Mouse (Mus musculus): ENCODE measurements around the gene Pawr.

The Pawr gene

DNA sequence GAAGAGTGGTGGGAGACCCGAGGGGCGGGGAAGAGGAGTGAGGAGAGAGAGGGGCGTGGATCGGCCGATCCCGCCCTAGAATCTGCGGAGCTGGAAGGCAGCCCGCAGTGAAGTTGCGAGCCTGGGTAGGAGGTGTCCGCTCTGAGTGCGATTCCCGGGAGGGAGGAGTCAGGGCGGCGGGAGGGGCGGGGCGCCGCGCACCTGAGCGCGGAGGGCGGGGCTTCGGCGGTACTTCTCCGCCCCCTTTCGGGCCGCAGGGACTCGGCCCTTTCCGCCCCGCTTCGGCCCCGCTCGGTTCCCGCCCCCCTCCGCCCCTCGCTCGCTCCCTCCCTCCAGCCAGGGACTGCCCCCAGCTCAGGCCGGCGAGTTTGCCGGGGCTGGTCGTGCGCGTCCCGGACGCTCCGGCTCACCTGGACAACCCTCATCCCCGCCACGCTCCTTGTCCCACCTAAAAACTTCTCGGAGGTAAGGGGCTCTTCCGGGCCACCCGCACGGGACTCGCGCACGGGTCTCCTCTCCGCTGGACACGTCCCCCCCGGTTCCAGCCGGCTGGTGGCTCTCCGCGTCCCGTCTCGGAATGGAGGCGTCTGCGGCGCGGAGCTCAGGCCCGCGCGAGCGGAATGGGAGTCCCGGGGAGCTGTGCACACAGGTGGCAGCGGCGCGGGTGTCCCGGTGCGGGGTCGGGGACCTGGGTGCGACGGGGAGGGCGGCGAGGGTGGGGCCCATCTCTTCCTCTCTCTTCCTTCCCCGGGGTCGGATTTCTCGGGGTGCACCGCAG is at the start of gene Pawr:
Gene Pawr (plus strand): TSS at position 338 of the 778 bp plus-strand sequence.
- DNase-seq (ENCODE audit: low read depth, low spot score), result peak; percentile 95

DNA sequence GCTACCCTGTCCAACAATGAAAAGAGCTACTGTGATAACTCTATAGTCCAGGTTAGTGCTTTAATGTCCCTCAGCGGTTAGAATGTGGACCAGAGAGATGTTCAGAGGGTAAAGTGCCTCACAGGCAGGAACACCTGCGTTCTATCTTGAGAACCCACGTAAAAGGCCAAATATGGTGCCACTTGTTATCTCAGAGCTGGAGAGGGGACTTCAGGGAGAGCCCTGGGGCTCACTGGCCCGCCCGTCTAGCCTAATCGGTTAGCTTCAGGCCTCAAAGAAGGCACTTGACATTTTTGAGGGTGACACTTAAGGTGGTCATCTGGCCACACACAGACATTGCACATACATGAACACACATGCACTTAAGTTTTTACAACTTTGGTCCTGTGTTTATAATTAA is 49.6 kb upstream of the Pawr start:
- no peak for DNase-seq (ENCODE audit: low read depth, low spot score)

DNA sequence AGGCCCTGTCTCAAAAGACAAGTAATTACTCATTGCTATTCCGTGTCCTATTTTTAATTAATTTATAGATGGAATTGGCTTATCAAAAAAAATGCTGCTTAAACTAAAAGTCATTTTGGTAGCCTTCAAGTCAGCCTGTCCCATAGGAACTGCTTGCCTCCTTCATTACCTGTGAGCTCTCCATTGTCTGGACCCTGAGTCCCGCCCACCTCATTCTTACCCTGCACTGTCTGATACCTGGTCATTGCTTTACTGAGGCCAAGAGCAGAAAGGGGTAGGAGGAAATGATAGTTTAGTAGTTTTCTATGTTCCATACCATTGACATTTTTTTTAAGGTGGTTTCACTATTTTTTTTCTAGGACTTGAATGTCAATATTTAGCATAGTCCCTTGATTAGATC is 48.5 kb upstream of the Pawr start:
- no peak for DNase-seq (ENCODE audit: low read depth, low spot score)

DNA sequence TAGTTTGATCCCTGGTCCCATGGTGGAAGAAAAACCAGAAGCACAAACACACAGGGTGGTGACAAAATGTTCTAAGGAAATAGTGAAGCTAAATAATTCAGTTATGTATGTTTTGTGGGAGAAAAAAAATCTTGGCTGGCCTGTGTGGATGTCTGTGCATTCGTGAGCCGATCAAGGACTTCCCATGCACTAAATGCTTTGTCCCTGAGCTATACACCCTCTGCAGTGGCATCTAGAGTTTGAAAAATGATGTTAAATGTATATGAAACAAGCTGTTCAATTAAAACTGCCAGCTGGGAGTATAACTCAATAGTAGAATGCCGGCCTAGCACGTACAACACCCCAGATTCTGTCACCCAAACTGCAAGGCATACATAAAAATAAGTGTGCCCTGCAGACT is 48.1 kb upstream of the Pawr start:
- no peak for DNase-seq (ENCODE audit: low read depth, low spot score)

DNA sequence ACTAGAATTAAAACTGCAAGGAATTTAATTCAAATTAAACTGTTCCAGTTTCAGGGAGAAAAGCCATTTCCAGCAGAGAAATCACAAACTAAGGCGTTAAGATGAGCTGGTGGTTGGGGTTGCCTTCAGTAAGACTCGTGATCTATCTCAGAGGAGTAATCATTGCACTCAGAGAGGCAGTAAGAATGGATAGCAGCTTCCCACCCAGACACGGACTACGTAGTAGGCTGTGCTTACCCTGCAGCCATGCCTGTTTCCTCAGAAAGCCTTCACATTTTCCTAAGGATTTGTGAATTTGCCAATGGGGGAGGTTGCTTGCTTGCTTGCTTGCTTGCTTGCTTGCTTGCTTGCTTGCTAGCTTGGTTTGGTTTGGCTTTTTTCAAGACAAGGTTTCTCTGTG is 47.5 kb upstream of the Pawr start:
- no peak for DNase-seq (ENCODE audit: low read depth, low spot score)

DNA sequence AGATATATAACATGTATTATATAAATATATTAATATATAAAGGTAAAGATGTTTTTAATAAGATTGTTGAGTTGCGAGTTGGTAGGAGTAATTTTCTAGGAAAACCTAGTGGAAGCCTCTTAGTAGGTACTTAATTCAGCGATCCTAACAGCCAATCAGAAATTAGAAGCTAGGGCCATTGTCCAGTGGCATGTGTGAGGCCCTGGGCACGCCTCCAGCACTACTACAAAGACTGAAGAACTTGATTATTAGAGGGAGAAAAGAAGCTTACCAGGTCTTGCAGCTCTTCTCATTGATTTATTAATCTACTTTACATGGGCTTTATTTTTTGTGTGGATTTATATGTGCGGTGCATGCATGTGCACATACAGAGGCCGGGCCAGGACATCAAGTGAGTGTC is 46.9 kb upstream of the Pawr start:
- no peak for DNase-seq (ENCODE audit: low read depth, low spot score)

DNA sequence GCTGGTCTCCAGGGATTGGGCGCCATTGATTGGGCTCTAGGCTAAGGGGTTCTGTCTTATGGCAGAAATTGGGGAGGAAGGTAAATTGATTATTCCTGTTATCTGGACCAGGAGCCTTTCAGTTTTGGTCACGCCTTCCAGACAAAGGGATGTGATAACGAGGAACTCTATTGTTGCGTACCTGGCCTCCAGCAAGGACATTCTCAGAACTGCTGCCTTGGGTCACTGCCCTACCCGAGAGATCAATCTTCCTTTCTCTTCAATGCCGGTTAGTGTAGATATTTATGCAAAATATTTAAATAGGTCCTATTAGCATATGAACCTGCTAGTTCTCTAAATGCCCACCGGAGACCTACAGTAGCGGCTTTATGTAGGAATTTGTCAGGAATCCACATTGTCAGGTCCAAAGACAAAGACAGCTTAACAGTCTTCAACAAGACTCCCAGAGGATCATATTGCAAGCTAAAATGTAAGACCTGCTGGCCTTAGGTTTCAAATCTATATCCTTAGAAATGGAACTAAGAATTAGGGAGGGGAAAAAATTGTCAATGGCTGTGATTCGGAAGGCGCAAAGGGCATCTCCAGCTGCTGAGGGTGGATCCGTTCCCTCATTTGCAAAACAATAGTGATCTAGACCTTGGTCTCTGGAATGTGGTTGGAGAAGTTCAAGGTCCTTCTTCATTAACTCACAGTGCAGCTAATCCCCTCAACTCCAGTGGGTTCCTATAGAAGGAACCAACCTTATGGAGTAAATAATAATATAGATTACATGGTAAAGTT is 45.1 kb upstream of the Pawr start:
- DNase-seq (ENCODE audit: low read depth, low spot score), result no peak

DNA sequence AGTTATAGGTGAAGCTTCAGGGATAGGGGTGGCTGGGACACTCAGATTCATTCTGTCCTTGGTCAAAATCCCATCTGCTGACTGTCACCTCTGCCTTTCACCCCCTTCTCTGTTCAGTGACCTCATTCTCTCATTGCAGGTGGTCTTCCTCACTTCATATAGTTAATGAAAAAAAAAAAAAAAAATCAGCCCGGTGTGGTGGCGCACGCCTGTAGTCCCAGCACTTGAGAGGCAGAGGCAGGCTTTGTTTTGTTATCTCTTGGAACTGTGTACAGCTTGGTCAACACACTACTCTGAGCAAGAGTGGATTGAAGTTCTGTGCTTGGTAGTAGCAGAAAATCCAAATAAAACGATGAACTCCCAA is 44.5 kb upstream of the Pawr start:
- DNase-seq (ENCODE audit: low read depth, low spot score), result no peak

DNA sequence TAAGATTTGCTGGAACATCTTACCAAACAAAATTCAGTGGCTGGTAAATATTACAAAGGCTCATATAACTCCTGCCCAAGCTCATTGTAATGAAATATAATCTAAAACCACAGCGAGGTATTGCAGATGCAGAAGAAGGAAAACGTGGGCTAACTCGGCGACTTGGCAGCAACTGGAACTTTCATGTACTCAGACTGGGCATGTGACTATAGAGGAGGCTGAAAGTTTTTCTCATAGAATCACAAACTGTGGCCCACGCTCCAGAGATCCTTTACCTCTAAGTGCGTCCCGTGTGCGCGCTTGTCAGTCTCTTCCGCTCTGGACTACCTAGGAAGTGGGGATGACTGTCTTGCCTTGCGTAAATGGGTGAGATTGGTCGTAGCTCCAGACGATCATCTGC is 41.9 kb upstream of the Pawr start:
- no peak for DNase-seq (ENCODE audit: low read depth, low spot score)

DNA sequence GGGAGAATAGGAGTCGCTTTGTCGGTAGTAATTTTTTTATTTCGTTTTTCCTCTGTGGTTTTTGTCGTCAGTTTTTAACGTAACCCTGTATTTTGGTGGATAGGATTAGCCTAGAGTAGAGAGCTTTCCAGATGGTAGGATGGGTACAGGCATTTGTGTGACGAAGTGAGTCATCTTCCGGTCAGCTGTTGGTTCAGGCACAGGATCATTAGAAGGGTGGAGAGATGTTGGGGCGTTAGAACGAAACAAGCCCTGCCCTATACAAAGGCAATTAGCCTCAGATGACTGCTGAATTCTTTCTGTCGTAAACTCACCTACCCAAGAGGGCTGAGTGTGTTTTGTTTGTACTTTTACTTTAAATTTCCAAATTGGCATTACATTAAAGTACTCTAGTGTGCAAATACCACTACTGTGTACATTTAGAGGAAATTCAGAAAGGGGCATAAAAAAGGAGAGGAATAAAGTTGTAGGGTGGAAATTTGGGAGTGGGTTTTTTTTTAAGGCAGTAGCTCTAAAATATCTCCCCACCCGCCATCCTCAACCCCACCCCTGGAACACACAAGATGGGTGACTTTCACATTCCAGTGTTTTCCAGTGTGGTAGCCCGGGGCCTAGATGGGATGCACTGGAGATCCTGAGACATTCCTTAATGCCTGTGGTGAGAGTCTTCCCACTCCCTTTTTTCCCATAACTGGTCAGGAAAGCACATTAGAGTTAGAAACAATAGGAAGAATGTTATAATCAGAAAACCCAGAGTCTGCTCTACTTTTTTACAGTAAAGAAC is 40.0 kb upstream of the Pawr start:
- DNase-seq (ENCODE audit: low read depth, low spot score), result no peak

DNA sequence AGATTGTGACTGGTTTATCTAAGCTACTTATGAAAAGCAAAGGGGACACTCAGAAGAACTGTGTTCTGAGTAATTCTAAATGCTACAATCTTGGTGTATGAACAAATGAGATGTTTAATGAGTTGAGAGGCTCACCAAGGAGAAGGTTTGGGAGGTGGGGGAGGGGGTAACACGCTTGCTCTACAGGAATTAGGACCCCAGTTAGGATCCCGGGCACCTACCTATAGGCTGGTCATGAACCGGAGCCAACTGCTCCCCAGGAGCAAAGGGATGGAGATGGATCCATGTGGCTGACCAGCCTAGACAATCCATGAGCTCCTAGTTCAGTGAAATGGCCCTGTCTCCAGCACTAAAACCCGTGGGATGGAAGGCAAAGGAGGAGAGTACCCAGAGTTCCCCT is 39.3 kb upstream of the Pawr start:
- no peak for DNase-seq (ENCODE audit: low read depth, low spot score)

DNA sequence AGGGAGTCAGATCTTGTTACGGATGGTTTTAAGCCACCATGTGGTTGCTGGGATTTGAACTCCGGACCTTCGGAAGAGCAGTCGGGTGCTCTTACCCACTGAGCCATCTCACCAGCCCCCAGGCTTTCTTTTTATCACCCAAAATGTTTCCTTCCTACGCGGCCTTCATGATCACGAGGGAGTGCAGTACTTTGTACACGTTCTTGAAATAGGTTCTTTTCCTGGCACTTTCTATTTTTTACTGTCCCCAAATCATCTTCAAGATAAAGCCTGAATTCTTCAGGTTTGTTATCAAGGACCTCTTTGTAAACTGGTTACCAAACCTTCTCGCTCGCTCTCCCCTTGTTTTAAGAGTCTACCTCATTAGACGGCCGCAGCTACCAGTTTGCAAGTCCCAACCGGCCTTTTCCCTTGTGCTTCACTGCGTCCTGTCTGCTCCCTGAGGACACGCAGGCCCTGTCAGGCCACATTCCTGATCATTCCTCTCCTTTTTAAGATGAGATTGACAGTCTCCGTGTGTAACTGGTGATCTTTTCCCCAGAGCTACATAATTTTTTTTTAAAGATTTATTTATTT is 38.2 kb upstream of the Pawr start:
- DNase-seq (ENCODE audit: low read depth, low spot score), result no peak

DNA sequence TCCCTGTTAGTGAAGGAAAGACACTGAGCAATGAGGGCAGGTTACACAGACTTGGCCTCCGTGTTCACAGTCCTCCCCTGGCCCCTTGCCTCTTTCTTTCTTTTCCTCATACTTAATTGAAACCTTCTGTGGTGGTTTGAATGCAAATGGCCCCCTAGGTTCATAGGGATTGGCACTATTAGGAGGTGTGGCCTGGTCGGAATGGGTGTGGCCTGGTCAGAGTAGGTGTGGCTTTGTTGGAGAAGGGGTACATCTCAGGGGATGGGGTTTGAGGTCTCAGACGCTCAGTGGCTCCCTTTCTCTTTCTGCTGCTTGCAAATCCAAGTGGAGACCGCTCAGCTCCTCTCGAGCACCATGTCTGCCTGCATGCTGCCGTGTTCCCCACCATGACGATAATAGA is 37.2 kb upstream of the Pawr start:
- no peak for DNase-seq (ENCODE audit: low read depth, low spot score)

DNA sequence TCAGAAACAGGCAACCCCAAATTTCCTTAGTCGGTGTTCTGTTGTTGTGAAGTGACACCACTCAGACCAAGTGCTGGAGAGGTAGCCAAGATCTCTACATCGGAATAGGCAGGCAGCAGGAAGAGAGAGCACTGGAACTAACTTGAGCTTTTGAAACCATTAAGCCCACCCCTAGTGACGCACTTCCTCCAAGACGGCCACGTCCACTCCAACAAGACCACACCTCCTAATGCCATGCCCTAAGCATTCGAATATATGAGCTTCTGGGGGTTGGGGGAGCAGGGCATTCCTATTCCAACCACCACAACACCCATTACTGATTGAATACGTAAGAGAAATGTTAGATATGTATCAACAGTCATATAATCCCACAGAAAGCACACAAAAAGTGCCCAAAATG is 35.5 kb upstream of the Pawr start:
- no peak for DNase-seq (ENCODE audit: low read depth, low spot score)

DNA sequence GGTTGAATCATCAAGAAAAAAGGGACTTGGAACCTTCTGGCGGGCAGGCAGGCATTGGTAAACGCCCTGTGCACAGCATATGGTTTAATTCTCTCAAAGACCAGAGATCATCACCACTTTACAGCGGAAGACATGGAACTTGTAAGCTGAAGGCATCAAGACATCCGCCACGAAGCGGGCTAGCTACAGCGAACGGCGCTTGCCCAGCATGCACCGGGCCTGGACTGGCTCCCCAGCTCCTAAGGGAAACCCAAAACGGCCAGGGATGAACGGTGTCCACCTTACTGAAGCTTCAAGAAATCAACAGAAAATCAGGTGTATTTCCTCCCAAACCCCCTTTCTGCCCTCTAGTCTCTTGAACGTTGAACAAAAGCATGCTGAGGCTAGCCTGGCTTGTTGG is 33.7 kb upstream of the Pawr start:
- DNase-seq (ENCODE audit: low read depth, low spot score), result no peak

DNA sequence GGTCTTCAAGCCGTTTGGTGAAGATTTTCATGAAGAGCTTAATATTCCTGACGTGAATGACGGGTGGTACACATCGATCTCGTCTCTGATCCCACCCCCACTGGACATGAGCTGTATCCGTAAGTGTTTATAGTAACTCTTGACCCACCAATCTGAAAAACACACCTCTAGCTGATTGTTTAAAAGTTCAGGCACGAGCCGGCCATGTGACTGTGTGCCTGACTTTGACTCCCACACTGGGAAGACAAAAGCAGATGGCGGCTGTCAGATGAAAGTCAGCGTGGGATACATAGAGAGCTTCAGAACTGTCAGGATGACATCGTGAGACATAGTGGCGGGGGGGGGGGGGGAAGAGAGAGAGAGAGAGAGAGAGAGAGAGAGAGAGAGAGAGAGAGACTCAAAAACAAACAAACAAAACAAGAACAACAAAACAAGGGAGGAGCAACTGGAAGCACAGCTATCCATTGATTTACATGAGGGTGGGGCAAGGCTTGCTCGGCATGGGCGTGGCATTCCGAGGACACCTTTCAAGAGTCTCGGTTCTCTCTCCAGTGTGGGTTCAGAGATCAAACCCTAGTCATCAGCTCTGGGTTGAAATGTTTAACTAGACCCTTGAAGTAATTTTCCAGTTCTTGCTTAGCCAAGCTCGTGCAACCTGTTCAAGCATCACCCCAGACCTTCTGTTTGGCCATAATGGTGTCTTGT is 32.9 kb upstream of the Pawr start:
- DNase-seq (ENCODE audit: low read depth, low spot score), result no peak

DNA sequence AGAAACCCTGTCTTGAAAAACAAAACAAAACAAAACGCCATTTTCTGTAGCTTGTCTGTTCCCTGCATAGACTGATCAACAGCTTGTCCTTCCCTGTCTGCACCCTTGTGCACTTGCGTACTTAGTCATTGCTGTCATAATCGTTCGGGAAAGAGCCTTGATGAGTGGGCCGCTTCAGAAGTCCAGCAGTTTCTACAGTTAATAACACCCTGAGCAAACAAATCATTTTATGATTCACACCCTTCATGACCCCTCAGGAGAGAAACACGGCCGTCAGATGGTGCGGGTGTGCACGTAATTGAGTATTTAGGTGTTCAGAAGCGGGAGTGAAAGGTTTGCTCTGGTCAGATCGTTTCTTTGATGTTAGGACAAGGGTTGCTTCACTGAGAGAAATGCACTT is 32.1 kb upstream of the Pawr start:
- no peak for DNase-seq (ENCODE audit: low read depth, low spot score)

DNA sequence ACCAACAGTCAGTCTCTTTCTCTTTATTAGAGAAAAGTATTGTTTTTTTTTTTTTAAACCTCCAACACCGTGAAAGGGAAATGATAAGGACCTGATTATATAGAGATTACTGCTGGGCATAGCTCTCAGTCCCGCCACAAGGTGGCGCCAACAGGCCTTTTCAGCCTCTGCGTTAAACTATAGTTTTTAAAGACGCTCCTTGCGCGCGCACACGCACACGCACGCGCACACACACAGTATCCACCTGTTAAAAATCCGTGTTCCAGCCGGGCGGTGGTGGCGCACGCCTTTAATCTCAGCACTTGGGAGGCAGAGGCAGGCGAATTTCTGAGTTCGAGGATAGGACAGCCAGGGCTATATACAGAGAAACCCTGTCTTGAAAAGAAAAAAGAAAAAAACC is 31.1 kb upstream of the Pawr start:
- peak; percentile 88 for DNase-seq (ENCODE audit: low read depth, low spot score)

DNA sequence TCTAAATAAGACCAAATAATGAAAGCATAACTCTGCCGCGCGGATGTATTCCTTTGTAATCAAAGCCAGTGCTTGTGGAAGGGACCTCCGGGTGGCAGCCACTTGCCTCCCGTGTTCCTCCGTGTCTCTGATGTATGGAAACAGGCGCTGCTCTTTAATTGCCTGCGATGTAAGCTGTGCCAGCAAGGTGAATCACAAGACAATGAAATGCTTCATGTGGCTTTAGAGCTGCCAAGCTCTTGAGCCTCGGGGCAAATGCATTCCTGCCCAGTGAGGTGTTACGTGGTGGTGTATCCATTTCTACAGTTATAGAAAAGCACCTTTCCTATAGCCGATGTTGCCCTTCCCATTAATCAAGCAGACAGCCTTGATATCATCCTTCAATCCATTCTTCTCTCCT is 24.1 kb upstream of the Pawr start:
- no peak for DNase-seq (ENCODE audit: low read depth, low spot score)

DNA sequence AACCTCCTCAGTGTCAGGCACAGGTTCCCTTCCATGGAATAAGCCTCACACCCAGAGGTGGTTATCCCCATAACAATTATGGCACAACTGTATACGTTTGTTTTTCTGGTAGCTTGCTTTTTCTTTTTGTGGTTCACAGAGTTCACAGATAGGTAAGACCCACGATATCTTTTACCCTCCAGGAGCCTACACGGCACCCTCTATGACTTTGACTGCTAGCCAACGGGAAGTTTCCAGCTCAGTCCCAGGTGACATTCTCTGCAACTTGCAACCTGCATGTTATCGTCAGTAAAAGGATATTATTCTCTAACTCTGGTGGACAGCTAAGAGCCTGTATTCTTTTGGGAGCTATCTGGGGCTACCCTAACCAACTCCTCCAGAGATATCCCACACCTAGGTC is 21.7 kb upstream of the Pawr start:
- no peak for DNase-seq (ENCODE audit: low read depth, low spot score)

DNA sequence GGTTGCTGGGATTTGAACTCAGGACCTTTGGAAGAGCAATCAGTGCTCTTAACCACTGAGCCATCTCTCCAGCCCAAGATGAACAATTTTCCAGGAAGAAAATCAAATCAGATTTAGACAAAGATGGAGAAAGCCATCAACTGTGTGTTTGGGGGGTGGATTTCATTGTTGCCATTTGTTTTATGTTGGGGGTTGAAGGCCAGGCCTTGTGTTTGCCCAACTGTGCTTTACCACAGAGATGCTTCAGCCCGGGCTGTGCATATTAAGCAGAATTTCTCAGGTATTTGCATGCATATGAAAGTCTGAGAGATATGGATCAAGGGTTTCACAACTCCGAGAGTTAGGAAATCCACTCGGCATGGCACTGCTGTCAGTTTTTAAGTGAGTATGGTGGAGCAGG is 20.5 kb upstream of the Pawr start:
- no peak for DNase-seq (ENCODE audit: low read depth, low spot score)

DNA sequence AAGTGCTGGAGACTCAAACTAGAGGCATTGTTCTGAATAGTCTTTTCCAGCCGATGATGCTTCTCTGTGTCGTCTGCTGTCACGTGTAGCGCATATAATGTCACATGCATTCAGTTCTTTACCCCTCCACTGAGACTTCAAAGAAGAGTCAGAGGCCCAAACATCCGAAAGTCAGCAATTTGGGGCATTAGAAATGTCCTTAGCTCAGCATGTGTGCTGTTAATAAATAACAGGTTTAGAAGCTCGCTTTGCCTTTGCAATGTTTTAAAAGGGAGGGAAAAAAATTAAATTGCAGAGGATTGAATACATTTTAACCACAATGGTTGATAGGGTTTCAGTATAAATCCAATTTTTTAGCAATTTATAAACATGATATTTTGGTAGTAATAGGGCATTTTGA is 18.1 kb upstream of the Pawr start:
- DNase-seq (ENCODE audit: low read depth, low spot score), result no peak

Measured in A20 (cell line).